Mouse (Mus musculus) left cerebral cortex, adult 2 months (tissue): ENCODE results near the gene Hdhd5. TPM values are rescaled to one million over a fixed set of nuclear protein-coding genes. Genes with fewer than 3 reads are reported as not detected.
A peak's percentile ranks its signal among the peaks of the same experiment; 100 is the strongest.

Experiments used
- DNase-seq, 2 experiments: peaks; one replicate each; pipeline ENCODE4 v3.0.0; 2021 to 2022; ENCODE audit warnings: low spot score in 2 of 2, mixed read lengths in 1 of 2; ENCODE audit errors: extremely low spot score in 1 of 2
- H3K27ac ChIP-seq: fragments of 200-600 bp; 2 replicates; pipeline ENCODE4 v1.8.1; 2022
- H3K4me3 ChIP-seq: fragments of 200-600 bp; 2 replicates; pipeline ENCODE4 v1.8.1; 2022
- CTCF ChIP-seq: fragments of 200-600 bp; IDR thresholded peaks from 2 replicates; pipeline ENCODE4 v1.8.1; 2022; ENCODE audit warnings: antibody characterized with exemption, mild to moderate bottlenecking, moderate library complexity
- intact Hi-C: fragments of 180-260 bp; cut with DNase I; formaldehyde crosslinking; loops from one replicate; pipeline ENCODE4 v1.15.1; 2025
- total RNA-seq, 2 experiments: library from RNA; stranded (reverse); gene quantifications; 2 replicates each; pipeline ENCODE4 v1.2.3; 2021

Gene Hdhd5
- total RNA-seq, 2 experiments from 2014 or later: 35.2 to 41.0 TPM

- DNase-seq: no peak
- no peak for TF ChIP-seq CTCF
- intact Hi-C loops: no loop called here
- Histone ChIP-seq H3K4me3 (no peak overlapping the region), H3K27ac (no peak overlapping the region)
Observed at GRCm38 (mm10) chr6:120519647-120520046, 11.5 kb downstream of the Hdhd5 start.

DNA sequence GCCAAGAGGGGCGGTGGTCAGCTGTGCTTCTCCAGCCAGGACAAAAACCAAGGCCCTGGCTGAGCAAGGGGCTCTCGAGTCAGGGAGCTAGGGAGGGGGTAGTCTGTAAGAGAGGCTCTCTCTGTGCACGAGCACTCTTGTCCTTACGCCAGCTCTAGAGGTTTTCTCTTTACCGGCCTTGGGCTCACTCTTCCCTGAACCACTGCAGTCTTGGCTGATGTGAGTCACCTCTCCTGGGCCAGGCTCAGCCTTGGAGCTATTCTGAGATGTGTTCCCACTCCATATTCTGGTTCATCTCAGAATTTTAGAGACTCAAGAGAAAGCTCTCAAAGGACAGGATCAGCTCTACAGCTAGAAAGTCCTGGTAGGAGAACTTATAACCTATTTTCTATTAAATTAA is 13.8 kb downstream of the Hdhd5 start:
- intact Hi-C loops: no loop called here
- DNase-seq: no peak
- H3K4me3 ChIP-seq: no peak overlapping the region
- H3K27ac ChIP-seq: peak overlapping the region; percentile 45
- TF ChIP-seq CTCF: no peak

GRCm38 (mm10) chr6:120516879-120517278 is 14.2 kb downstream of the Hdhd5 start:
- no peak overlapping the region for H3K4me3 ChIP-seq
- TF ChIP-seq CTCF: no peak
- DNase-seq: no peak
- intact Hi-C loops: no loop called here
- H3K27ac ChIP-seq: peak overlapping the region; percentile 45; the same call in 1 of the 2 replicates

DNA sequence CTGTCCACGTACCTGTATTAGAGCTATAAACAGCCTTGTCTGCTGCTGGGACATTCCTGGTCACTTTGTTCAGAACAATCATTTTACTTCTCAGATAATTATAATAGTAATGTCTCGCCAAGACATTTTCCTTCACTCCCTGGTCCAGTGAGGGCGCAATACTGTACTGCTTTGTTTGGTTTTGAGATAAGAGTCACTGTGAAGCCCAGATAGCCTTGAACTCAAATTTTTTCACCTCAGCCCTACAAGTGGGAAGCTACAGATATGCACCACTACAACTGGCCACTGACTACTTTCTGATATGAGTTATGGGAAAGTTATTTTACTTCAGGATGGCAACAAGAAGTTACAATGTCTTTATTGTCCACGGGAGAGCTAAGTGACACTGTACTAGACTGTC is 14.7 kb downstream of the Hdhd5 start:
- no peak overlapping the region for H3K27ac ChIP-seq
- DNase-seq: no peak
- intact Hi-C loops: no loop called here
- TF ChIP-seq CTCF: no peak
- no peak overlapping the region for H3K4me3 ChIP-seq

GRCm38 (mm10) chr6:120511212-120511611 is 19.9 kb downstream of the Hdhd5 start:
- Histone ChIP-seq H3K4me3 (no peak overlapping the region), H3K27ac (peak overlapping the region; percentile 90)
- no peak for TF ChIP-seq CTCF
- intact Hi-C loops: no loop called here
- DNase-seq: no peak

GRCm38 (mm10) chr6:120510425-120510824 is 20.7 kb downstream of the Hdhd5 start:
- DNase-seq: peak; percentile 71 to 72
- Histone ChIP-seq H3K4me3 (no peak overlapping the region), H3K27ac (peak overlapping the region; percentile 90)
- TF ChIP-seq CTCF: no peak; the same call in 1 of the 2 replicates
- intact Hi-C loops: loop anchor here (1.0 kb wide), 1 partner anchor 17 kb away; the partner anchor contains the start of gene Tmem121b

- Histone ChIP-seq H3K4me3 (no peak overlapping the region), H3K27ac (peak overlapping the region; percentile 90)
- DNase-seq: no peak
- intact Hi-C loops: loop anchor here (1.0 kb wide), 1 partner anchor 17 kb away; the partner anchor contains the start of gene Tmem121b
- TF ChIP-seq CTCF: no peak
Observed at GRCm38 (mm10) chr6:120509975-120510374, 21.1 kb downstream of the Hdhd5 start.

- Histone ChIP-seq H3K4me3 (no peak overlapping the region), H3K27ac (peak overlapping the region; percentile 10; the same call in 1 of the 2 replicates)
- intact Hi-C loops: no loop called here
- DNase-seq: no peak
- no peak for TF ChIP-seq CTCF
Observed at GRCm38 (mm10) chr6:120508645-120509044, 22.5 kb downstream of the Hdhd5 start.

GRCm38 (mm10) chr6:120505531-120505930 is 25.6 kb downstream of the Hdhd5 start:
- no peak overlapping the region for H3K27ac ChIP-seq
- intact Hi-C loops: no loop called here
- no peak overlapping the region for H3K4me3 ChIP-seq
- no peak for TF ChIP-seq CTCF
- no peak for DNase-seq

GRCm38 (mm10) chr6:120504051-120504450 is 27.1 kb downstream of the Hdhd5 start:
- intact Hi-C loops: loop anchor here (1.0 kb wide), 2 partner anchors 11 to 24 kb away; partner anchors contain the start of gene Tmem121b
- H3K4me3 ChIP-seq: no peak overlapping the region
- no peak for TF ChIP-seq CTCF
- peak; percentile 59 to 60 for DNase-seq
- peak overlapping the region; percentile 55; the same call in 1 of the 2 replicates for H3K27ac ChIP-seq

GRCm38 (mm10) chr6:120496544-120496943 is 34.6 kb downstream of the Hdhd5 start:
- DNase-seq: no peak
- intact Hi-C loops: no loop called here
- TF ChIP-seq CTCF: no peak
- Histone ChIP-seq H3K27ac (no peak overlapping the region), H3K4me3 (no peak overlapping the region)

GRCm38 (mm10) chr6:120493374-120494181 is 37.5 kb downstream of the Hdhd5 start, which contains the start of gene Tmem121b:
Gene Tmem121b, minus strand, starts transcription at chr6:120493807.
- peak within 1 kb of the TSS; percentile 74 for H3K4me3 ChIP-seq
- peak; percentile 92 for DNase-seq
- TF ChIP-seq CTCF: no peak
- intact Hi-C loops: loop anchor here (1.0 to 2.0 kb wide), 3 partner anchors 11 to 37 kb away; partner anchors contain the start of gene Hdhd5
- H3K27ac ChIP-seq: peak within 1 kb of the TSS; percentile 93
